Comparison of ENCODE assay signal across 11 mouse cellular contexts in genomic region chr6:92905922-92906321, GRCm38 (mm10). TPM values are rescaled to one million over a fixed set of nuclear protein-coding genes. Genes with fewer than 3 reads are reported as not detected.
DNase-seq lines count a peak whose midpoint lies in the region.
"Had no signal": no experiment of that assay in that cellular context is flagged by ENCODE, and none has a peak within 500 bp of the region (broad histone marks: within the 10 kb centered on the region; RNA-seq: fewer than 3 reads in every experiment).

No protein-coding gene starts in this region.

- DNase-seq in Muller cell, postnatal 12 days (ENCODE audit: inconsistent ontology term): peak; percentile 79
- peak; percentile 12 to 36 for DNase-seq in adrenal gland, postnatal 36 days
- peak; percentile 67 to 75 for DNase-seq in heart, adult 9 months (ENCODE audit: low spot score in 2 of 2)
- peak; percentile 62 to 73 for DNase-seq in kidney, postnatal 25 days
- DNase-seq in cerebellum, adult 11-12 months: no peak
- DNase-seq in thymus, postnatal 0 days (ENCODE audit: low spot score): no peak
- DNase-seq in cerebellum, postnatal 10 days: no peak
- no peak for DNase-seq in cerebellum, postnatal 4 days (ENCODE audit: low spot score in 2 of 2)
- DNase-seq: right cerebral cortex, postnatal 25 days had no signal

RNA-seq across cellular contexts. Expression of gene Gm15737, which starts 36.8 kb away (rescaled TPM):
- not detected for total RNA-seq in adrenal gland, postnatal 36 days (2021)
- not detected in 2 replicates for polyA plus RNA-seq in thymus, postnatal 0 days (2015; fragmentation: Nextera tagmentation; extraction: Ambion mirVana)
- polyA plus RNA-seq: embryonic facial prominence, embryonic 13.5 days; midbrain, embryonic 15.5 days had no signal

RNA-seq across cellular contexts. Expression of gene Adamts9, which starts 37.4 kb away (rescaled TPM):
- 10 to 100 TPM; 25.7 to 60.8 TPM for total RNA-seq in adrenal gland, postnatal 36 days (2021)
- 1.3 and 1.5 TPM in 2 replicates for polyA plus RNA-seq in thymus, postnatal 0 days (2015; fragmentation: Nextera tagmentation; extraction: Ambion mirVana)

Comparison
In these comparisons a context has a peak if more than half of its experiments do, and no peak if none do; other contexts are left out.
1. DNase-seq: peak in Muller cell, postnatal 12 days (single experiment), adrenal gland, postnatal 36 days (2 of 2), heart, adult 9 months (2 of 2) and kidney, postnatal 25 days (2 of 2); none in cerebellum, adult 11-12 months (single experiment), thymus, postnatal 0 days (single experiment), cerebellum, postnatal 10 days (0 of 2) and cerebellum, postnatal 4 days (0 of 2).